Mouse (Mus musculus) lung, embryonic 15.5 days (tissue): ENCODE measurements at regions not wholly inside any gene's neighbourhood (a gene's known extent, or its start where the extent isn't known, plus 50 kb on each side); places are given as distances from the start of the nearest gene placed in this dataset.

Experiments
- ATAC-seq: fragments of 200-750 bp; cut with Nextera tagmentation; 2 replicates; pipeline ENCODE4 v1.8.0; 2017; ENCODE audit warnings: moderate number of reproducible peaks, borderline replicate concordance; ENCODE audit not compliant: low FRiP score, low TSS enrichment; ENCODE audit errors: extremely low read depth
- H3K27ac ChIP-seq: fragments of 300-500 bp; sonication (generic); 2 replicates; pipeline ENCODE4 v1.5.1; 2015; ENCODE audit warnings: moderate library complexity, mild to moderate bottlenecking, inconsistent platforms
- H3K27me3 ChIP-seq: fragments of 300-500 bp; sonication (generic); 2 replicates; pipeline ENCODE4 v1.6.1; 2015; ENCODE audit warnings: inconsistent platforms
- H3K36me3 ChIP-seq: fragments of 300-500 bp; sonication (generic); 2 replicates; pipeline ENCODE4 v1.6.1; 2015; ENCODE audit warnings: inconsistent platforms
- H3K4me1 ChIP-seq: fragments of 300-500 bp; sonication (generic); 2 replicates; pipeline ENCODE4 v1.6.1; 2015; ENCODE audit warnings: inconsistent platforms
- H3K4me2 ChIP-seq: fragments of 300-500 bp; sonication (generic); 2 replicates; pipeline ENCODE4 v1.6.1; 2015; ENCODE audit warnings: inconsistent platforms, mild to moderate bottlenecking, moderate library complexity
- H3K4me3 ChIP-seq: fragments of 300-500 bp; sonication (generic); 2 replicates; pipeline ENCODE4 v1.5.1; 2015; ENCODE audit warnings: mild to moderate bottlenecking, inconsistent platforms
- H3K9ac ChIP-seq: fragments of 300-500 bp; sonication (generic); 2 replicates; pipeline ENCODE4 v1.6.1; 2015; ENCODE audit warnings: inconsistent platforms
- H3K9me3 ChIP-seq: fragments of 300-500 bp; sonication (generic); 2 replicates; pipeline ENCODE4 v1.6.1; 2016; ENCODE audit warnings: inconsistent platforms
- WGBS: fragments of 180-500 bp; shearing (Covaris S2); methylation state at CpG from one replicate; pipeline ENCODE4 v1.1.7; 2015; 5-methylcytosine and 5-hydroxymethylcytosine counted together

DNA sequence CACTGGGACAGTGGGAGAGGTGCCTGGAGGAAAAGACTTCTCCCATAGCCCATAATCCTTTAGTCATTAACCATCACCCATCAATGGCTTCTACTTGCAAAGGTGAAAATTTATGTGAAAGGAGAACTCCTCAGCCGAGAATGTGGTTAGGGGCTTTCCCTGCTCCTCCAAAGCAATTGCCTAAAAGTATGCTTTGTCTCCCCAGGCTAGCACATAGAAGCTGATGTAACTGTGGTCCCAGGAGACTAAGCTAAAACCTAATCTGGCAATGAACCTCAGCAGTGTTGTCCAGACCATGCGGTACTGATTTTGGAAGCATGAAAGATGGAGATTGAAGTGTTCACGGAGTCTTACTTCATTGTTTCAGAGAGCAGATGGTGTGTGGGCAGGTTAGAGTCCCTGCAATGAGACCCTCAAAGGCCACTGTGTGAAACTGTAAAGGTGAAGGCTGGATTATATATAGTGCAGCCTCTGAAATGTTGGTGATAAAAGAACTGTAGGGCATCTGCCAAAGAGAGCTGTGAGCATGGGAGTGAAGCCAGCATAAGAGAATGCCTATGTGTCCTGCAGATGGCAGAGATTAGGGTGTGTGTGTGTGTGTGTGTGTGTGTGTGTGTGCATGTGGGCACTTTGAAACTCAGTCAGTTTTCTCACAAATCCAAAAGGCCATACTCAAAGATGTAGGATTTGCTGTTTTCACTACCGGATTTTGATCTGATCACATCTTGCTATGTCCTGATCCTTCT is 289.6 kb upstream of the Fermt1 start:
- Histone ChIP-seq H3K9ac (no peak overlapping the region), H3K36me3 (no peaks in the 10 kb centered on the region), H3K4me3 (no peak overlapping the region), H3K9me3 (no peaks in the 10 kb centered on the region), H3K4me1 (no peaks in the 10 kb centered on the region), H3K27ac (no peak overlapping the region), H3K4me2 (no peak overlapping the region), H3K27me3 (no peaks in the 10 kb centered on the region)
- 72% methylated on average over 4 of the region's 4 CpGs for WGBS
- no peak for ATAC-seq

DNA sequence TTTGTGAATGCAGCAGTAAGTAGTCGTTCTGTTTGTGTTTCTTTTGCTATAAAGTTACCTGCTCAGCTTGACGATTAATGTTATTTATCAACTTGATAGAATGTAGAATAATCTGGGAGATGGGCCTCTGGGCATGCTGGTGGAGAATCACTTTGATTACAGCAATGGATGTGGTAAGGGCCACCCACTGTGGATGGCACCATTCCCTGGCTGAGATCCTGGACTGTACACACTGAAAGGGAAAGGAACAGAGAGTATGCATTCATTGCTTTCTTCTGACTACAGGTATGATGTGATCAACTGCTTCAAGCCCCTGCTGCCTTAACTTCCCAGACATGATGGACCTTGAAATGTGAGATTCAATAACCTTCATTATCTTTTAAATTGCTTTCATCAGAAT is 299.8 kb upstream of the Bmp2 start:
- Histone ChIP-seq H3K27me3 (no peaks in the 10 kb centered on the region), H3K36me3 (no peaks in the 10 kb centered on the region), H3K9me3 (no peaks in the 10 kb centered on the region), H3K4me2 (no peak overlapping the region), H3K4me1 (no peaks in the 10 kb centered on the region), H3K4me3 (no peak overlapping the region), H3K27ac (no peak overlapping the region), H3K9ac (no peak overlapping the region)
- 56% methylated on average over 2 of the region's 2 CpGs for WGBS
- ATAC-seq, result no peak

DNA sequence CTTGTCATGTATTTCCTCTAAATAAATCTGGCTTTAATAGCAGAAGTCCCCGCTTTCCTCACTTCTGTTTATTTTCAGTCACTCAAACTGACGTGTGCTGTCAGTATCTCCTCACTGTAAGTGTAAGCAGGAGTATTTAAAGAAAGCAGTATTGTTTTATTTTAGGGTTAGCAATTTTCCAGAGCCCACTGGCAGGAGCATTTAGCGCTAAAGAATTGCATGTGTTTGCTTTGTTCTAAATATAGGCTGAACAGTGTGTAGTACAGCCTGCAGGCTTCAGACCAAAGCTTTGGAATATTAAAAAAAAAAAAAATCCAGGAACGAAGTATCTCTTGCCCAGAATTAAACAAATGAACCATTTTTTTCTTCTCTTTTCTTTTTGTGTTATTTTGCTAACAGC is 277.5 kb upstream of the Bmp2 start:
- H3K4me3 ChIP-seq, result no peak overlapping the region
- no peak for ATAC-seq
- WGBS, result 20% methylated on average over 4 of the region's 4 CpGs
- H3K4me1 ChIP-seq, result no peaks in the 10 kb centered on the region
- H3K27ac ChIP-seq, result no peak overlapping the region
- H3K9ac ChIP-seq, result no peak overlapping the region
- no peaks in the 10 kb centered on the region for H3K36me3 ChIP-seq
- no peak overlapping the region for H3K4me2 ChIP-seq
- no peaks in the 10 kb centered on the region for H3K27me3 ChIP-seq
- no peaks in the 10 kb centered on the region for H3K9me3 ChIP-seq

DNA sequence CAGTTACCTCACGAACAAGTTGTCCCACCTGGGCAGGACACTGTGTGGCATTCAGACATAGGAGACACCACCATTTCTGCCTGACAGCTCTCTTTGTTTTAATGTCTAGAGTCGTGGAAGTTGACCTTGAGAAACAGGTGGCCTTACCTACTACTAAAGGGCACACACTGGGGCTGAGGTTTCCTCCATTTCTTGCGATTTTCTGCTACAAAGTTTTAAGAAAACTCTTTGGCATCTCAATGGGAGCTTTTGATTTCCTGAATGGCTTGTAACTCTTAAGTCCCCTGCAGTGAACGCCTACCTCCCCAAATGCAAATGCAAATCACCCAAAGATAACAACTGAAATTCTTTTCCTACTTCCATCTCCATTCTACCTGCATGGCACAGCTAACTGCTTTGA is 273.4 kb upstream of the Bmp2 start:
- 55% methylated on average over 4 of the region's 4 CpGs for WGBS
- Histone ChIP-seq H3K9ac (no peak overlapping the region), H3K27me3 (no peaks in the 10 kb centered on the region), H3K4me2 (no peak overlapping the region), H3K4me1 (peaks cover 3% of the 10 kb centered on the region; the same call in 1 of the 2 replicates), H3K9me3 (no peaks in the 10 kb centered on the region), H3K36me3 (no peaks in the 10 kb centered on the region), H3K27ac (no peak overlapping the region), H3K4me3 (no peak overlapping the region)
- no peak for ATAC-seq

DNA sequence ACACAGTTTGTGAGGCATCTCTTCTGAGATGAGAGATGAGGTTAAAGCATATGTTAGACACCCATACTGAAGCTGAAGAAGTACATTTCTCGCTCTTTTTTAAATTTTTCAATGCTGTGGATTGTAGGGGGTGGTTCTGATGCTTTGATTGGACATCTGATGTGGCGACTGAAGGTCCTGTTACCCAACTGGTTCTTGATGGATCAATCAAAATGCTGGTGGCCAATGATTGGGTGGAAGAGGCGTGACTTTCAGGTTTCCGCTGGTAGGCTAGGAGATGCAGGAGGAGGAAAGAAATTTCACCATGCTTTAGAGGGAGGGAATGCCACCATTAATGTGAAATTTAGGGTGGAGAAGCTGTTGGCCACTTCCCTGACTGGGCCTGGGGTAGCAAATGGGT is 272.7 kb upstream of the Bmp2 start:
- H3K27ac ChIP-seq, result no peak overlapping the region
- H3K36me3 ChIP-seq, result no peaks in the 10 kb centered on the region
- no peak for ATAC-seq
- no peaks in the 10 kb centered on the region for H3K27me3 ChIP-seq
- H3K4me3 ChIP-seq, result no peak overlapping the region
- H3K9me3 ChIP-seq, result no peaks in the 10 kb centered on the region
- no peak overlapping the region for H3K9ac ChIP-seq
- no peak overlapping the region for H3K4me2 ChIP-seq
- peaks cover 4% of the 10 kb centered on the region; the same call in 1 of the 2 replicates for H3K4me1 ChIP-seq
- WGBS, result 85% methylated on average over 4 of the region's 4 CpGs

DNA sequence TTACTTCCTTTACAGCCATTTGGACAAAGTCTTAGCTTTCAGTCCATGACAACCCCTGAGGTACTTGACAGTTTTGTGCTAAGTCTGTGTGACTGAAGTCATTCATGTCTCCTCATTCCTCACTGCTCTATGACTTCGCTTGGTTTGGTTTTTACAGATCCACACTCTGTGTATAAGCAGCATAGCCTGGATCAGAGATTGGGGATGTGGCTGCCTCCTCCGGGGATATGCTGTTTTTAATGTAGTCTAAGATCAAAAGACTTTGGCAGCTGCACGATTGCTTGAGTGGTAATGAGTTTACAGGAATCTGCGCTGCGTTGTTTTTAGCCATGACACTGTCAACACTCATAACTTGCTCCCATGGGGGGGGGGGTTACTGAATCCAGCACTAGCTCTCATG is 269.3 kb upstream of the Bmp2 start:
- Histone ChIP-seq H3K9ac (no peak overlapping the region), H3K4me2 (no peak overlapping the region), H3K9me3 (no peaks in the 10 kb centered on the region), H3K27ac (no peak overlapping the region), H3K27me3 (no peaks in the 10 kb centered on the region), H3K4me3 (no peak overlapping the region), H3K4me1 (peaks cover 4% of the 10 kb centered on the region; the same call in 1 of the 2 replicates), H3K36me3 (no peaks in the 10 kb centered on the region)
- ATAC-seq, result peak; percentile 44
- WGBS, result 44% methylated on average over 5 of the region's 5 CpGs

DNA sequence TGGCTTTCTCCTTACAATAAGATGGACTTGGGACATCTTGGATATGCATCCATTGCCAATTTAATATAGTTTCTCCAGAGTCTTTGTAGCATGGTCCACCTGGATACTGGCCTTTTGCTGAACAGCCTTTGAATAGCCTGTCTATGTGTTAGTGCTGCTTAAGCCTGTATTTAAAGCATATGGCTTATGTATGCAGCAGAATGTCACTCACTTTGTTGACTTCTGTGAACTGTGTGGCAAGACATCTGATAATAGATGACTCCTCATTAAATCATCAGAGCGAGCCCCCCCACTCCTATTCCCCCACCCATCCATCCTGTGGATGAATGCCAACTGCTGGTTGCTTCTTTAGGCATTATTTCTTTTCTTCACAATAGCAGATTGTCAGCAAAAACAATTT is 268.2 kb upstream of the Bmp2 start:
- Histone ChIP-seq H3K4me1 (peaks cover 4% of the 10 kb centered on the region; the same call in 1 of the 2 replicates), H3K36me3 (no peaks in the 10 kb centered on the region), H3K9ac (no peak overlapping the region), H3K4me3 (no peak overlapping the region), H3K4me2 (no peak overlapping the region), H3K9me3 (no peaks in the 10 kb centered on the region), H3K27ac (no peak overlapping the region), H3K27me3 (no peaks in the 10 kb centered on the region)
- peak; percentile 79; the same call in 1 of the 2 replicates for ATAC-seq
- WGBS, result 33% methylated on average over 1 of the region's 1 CpGs

DNA sequence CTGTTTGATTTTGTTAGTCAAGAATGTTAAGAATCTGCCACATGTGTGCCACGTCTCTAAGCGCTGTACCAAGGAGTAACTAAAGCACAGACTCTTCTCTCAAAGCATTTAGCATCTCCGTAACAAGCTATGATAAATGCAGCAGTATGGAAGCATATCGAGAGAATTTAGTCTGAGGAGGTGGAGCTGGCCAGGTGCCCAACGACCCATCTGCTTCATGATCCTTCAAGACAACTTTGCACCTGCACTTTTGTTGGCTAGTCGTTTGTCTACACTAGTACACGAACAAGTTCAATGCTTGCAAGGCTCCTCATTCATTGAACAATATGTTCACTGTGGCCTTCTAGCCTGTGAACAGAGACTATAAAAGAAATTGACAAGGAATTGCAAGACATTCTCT is 257.8 kb upstream of the Bmp2 start:
- H3K9ac ChIP-seq, result no peak overlapping the region
- H3K27me3 ChIP-seq, result no peaks in the 10 kb centered on the region
- H3K4me2 ChIP-seq, result no peak overlapping the region
- no peaks in the 10 kb centered on the region for H3K36me3 ChIP-seq
- no peak for ATAC-seq
- H3K27ac ChIP-seq, result no peak overlapping the region
- WGBS, result 55% methylated on average over 7 of the region's 7 CpGs
- H3K9me3 ChIP-seq, result no peaks in the 10 kb centered on the region
- H3K4me3 ChIP-seq, result no peak overlapping the region
- no peaks in the 10 kb centered on the region for H3K4me1 ChIP-seq

DNA sequence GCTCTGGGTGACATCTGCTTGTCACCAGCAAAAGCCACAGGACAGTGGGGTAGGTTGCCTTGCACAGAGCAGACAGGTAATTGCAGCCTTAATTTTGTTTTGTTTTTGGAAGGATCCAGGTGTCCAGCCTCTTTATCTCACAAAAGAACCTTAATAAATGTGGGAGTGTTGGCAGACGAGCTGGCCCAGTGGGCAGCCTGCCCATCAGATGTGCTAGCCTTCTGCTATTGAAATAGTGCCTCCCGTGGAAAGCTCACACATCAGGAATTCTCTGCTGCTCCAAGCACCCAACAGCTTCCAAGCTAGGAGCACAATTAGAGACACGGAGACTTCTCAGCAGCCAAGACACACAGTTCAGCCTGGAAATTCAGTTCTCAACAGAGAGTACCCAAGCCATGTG is 246.0 kb upstream of the Bmp2 start:
- H3K4me2 ChIP-seq, result no peak overlapping the region

DNA sequence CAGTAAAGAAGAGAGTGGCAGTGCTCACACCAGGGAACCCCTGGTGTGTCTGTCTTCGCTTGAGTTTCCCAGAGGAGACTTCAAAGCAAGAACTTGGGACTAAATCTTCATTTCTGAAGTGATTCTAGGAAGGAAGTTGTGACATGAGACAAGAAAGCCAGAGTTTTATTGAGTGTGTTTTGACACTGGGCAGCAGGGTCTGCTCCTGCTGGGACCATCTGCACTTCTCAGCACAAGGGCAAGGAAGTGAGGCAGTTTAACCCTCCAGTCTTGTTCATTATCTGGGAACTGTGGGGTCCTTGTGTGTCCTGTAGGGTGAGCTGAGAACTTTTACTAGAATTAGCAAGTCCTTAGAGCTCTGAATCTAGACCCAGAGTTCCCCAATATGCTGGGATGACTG is 241.0 kb upstream of the Bmp2 start:
- no peaks in the 10 kb centered on the region for H3K9me3 ChIP-seq
- H3K4me3 ChIP-seq, result no peak overlapping the region
- H3K4me1 ChIP-seq, result no peaks in the 10 kb centered on the region
- H3K36me3 ChIP-seq, result no peaks in the 10 kb centered on the region
- no peak overlapping the region for H3K27ac ChIP-seq
- H3K27me3 ChIP-seq, result no peaks in the 10 kb centered on the region
- no peak overlapping the region for H3K4me2 ChIP-seq
- ATAC-seq, result no peak
- no peak overlapping the region for H3K9ac ChIP-seq
- 30% methylated on average over 1 of the region's 1 CpGs for WGBS

More for the DNA sequence above, 246.0 kb upstream of the Bmp2 start:
- H3K4me3 ChIP-seq, result no peak overlapping the region
- no peak overlapping the region for H3K9ac ChIP-seq
- H3K27me3 ChIP-seq, result no peaks in the 10 kb centered on the region
- H3K9me3 ChIP-seq, result no peaks in the 10 kb centered on the region
- H3K36me3 ChIP-seq, result no peaks in the 10 kb centered on the region
- H3K4me1 ChIP-seq, result no peaks in the 10 kb centered on the region
- WGBS, result 40% methylated on average over 3 of the region's 3 CpGs
- no peak for ATAC-seq
- H3K27ac ChIP-seq, result no peak overlapping the region

DNA sequence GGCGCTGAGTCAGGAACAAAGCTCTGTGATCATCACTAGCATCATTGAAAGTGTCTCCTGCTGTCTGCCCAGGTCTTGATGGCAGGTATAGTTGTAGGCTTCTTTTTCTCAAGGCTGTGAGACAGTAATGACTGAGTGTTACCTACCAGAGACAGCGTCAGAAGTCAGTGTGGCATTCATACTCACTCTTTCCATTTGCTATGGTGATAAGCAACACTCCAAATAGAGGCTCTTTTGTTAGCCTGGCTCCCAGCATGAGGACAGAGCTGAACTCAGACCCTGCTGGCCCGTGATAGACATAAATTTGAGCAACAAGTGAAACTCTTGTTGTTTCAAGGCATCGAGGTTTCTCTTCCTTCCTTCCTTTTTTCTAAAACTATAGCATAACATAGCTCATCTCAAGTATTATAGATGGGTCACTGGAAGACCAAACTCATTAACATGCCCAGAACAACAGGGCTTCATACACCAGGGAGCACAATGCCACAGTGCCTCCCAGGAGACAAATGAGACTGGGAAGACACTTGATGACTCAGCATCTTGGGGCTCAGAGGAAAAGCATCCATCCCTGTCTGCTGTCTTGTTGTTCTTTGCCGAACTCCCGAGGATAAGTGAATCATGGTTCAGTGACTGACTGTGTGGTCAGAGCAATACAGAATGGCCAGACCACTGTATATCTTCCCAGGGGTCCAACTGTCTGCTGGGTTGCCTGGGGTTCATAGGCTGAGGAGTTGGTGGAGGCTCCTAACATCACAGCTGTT is 225.5 kb upstream of the Bmp2 start:
- H3K9me3 ChIP-seq, result no peaks in the 10 kb centered on the region
- no peak for ATAC-seq
- no peak overlapping the region for H3K4me3 ChIP-seq
- H3K27ac ChIP-seq, result no peak overlapping the region
- H3K4me1 ChIP-seq, result no peaks in the 10 kb centered on the region
- H3K9ac ChIP-seq, result no peak overlapping the region
- H3K27me3 ChIP-seq, result no peaks in the 10 kb centered on the region
- H3K4me2 ChIP-seq, result no peak overlapping the region
- H3K36me3 ChIP-seq, result no peaks in the 10 kb centered on the region
- 58% methylated on average over 6 of the region's 6 CpGs for WGBS

DNA sequence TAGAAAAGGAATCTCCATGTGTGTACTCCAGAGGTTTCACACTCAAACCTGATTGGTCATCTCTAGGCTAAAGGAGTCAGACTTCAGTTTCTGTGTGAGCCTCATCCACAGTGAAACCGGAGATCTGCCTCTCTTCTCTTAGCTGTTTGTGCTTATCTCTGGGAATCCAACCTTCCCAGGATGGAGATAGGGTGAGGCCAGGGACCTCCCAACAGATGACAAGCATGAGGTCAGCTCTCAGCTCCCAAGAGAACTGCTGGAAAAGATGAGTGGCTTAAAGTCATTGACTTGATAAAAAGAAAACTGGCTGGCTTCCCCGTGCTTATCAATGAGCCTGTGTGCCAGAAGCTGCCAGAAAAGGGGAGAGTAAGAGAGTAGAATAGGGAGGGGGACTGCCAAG is 224.3 kb upstream of the Bmp2 start:
- no peaks in the 10 kb centered on the region for H3K9me3 ChIP-seq
- no peak overlapping the region for H3K4me3 ChIP-seq
- no peak overlapping the region for H3K27ac ChIP-seq
- ATAC-seq, result no peak
- 12% methylated on average over 2 of the region's 2 CpGs for WGBS
- no peak overlapping the region for H3K9ac ChIP-seq
- H3K4me2 ChIP-seq, result no peak overlapping the region
- H3K36me3 ChIP-seq, result no peaks in the 10 kb centered on the region
- H3K4me1 ChIP-seq, result no peaks in the 10 kb centered on the region
- H3K27me3 ChIP-seq, result no peaks in the 10 kb centered on the region
